Mouse (Mus musculus): ENCODE data around the gene Ccsap.

GRCm38 (mm10) chr8:123845114-123845513, 14.9 kb downstream of the Ccsap start:
- TF ChIP-seq CTCF (IDR thresholded peaks at IDR 0.05; ENCODE audit: control insufficient read depth, insufficient read depth, insufficient read length) (no peak), MAX (IDR thresholded peaks at IDR 0.05) (no peak), MYOG (IDR thresholded peaks at IDR 0.05; ENCODE audit: control insufficient read depth, extremely low read depth, insufficient read length) (no peak)
